9 mouse cellular contexts compared by ENCODE assay signal in genomic region chr13:63154851-63155571, GRCm38 (mm10).
DNase-seq lines count a peak whose midpoint lies in the region; ATAC-seq and TF ChIP-seq lines count a peak whose summit lies in the region.
"Had no signal": no experiment of that assay in that cellular context is flagged by ENCODE, and none has a peak within 500 bp of the region (broad histone marks: within the 10 kb centered on the region; RNA-seq: fewer than 3 reads in every experiment).

No protein-coding gene starts in this region.

- no peaks in the 10 kb centered on the region for H3K27me3 ChIP-seq in forebrain, embryonic 12.5 days
- no peaks in the 10 kb centered on the region for H3K27me3 ChIP-seq in forebrain, embryonic 11.5 days (ENCODE audit: control insufficient read depth, insufficient read depth, low read length)
- H3K27me3 ChIP-seq in midbrain, embryonic 15.5 days (replicated peaks), result no peaks in the 10 kb centered on the region
- no peaks in the 10 kb centered on the region for H3K27me3 ChIP-seq in midbrain, embryonic 11.5 days (ENCODE audit: control insufficient read depth, insufficient read depth, low read length)
- no peaks in the 10 kb centered on the region for H3K27me3 ChIP-seq in lung, embryonic 15.5 days

- no peak for TF ChIP-seq CTCF in gastrocnemius, adult 2 months (IDR thresholded peaks at IDR 0.05)

- H3K9ac ChIP-seq in forebrain, embryonic 12.5 days, result no peak overlapping the region
- H3K9ac ChIP-seq in forebrain, embryonic 11.5 days (ENCODE audit: low read length), result no peak overlapping the region
- H3K9ac ChIP-seq in midbrain, embryonic 15.5 days, result no peak overlapping the region
- no peak overlapping the region for H3K9ac ChIP-seq in midbrain, embryonic 11.5 days (ENCODE audit: low read length)
- H3K9ac ChIP-seq in lung, embryonic 15.5 days, result no peak overlapping the region

- H3K4me3 ChIP-seq in forebrain, embryonic 12.5 days (replicated peaks), result no peak overlapping the region
- no peak overlapping the region for H3K4me3 ChIP-seq in forebrain, embryonic 11.5 days (ENCODE audit: low read depth, low read length)
- no peak overlapping the region for H3K4me3 ChIP-seq in midbrain, embryonic 15.5 days
- no peak overlapping the region for H3K4me3 ChIP-seq in midbrain, embryonic 11.5 days (ENCODE audit: low read depth, low read length)
- peak overlapping the region; percentile 17; the same call in 1 of the 2 replicates for H3K4me3 ChIP-seq in gastrocnemius, adult 2 months
- H3K4me3 ChIP-seq in lung, embryonic 15.5 days, result no peak overlapping the region
- H3K4me3 ChIP-seq: left cerebral cortex, adult 2 months had no signal

- H3K4me1 ChIP-seq in forebrain, embryonic 12.5 days, result peaks cover 10% of the 10 kb centered on the region
- 0 out of 2 replicates have a peak, but pooled peaks cover 2% of the 10 kb centered on the region for H3K4me1 ChIP-seq in forebrain, embryonic 11.5 days (replicated peaks; ENCODE audit: control insufficient read depth, insufficient read depth, low read length)
- no peaks in the 10 kb centered on the region; the same call in 1 of the 2 replicates for H3K4me1 ChIP-seq in midbrain, embryonic 15.5 days
- no peaks in the 10 kb centered on the region for H3K4me1 ChIP-seq in midbrain, embryonic 11.5 days (ENCODE audit: control insufficient read depth, insufficient read depth, low read length)
- H3K4me1 ChIP-seq in lung, embryonic 15.5 days, result peaks cover 28% of the 10 kb centered on the region

- no peak for DNase-seq in forebrain, embryonic 11.5 days (ENCODE audit: low spot score)
- DNase-seq in midbrain, embryonic 11.5 days (ENCODE audit: low spot score, missing footprints), result no peak
- peak; percentile 66 for DNase-seq in gastrocnemius, adult 2 months
- no peak for DNase-seq in thymus, postnatal 4 days
- DNase-seq in urinary bladder, adult 2 months (ENCODE audit: low spot score), result no peak

- no peak overlapping the region for H3K4me2 ChIP-seq in forebrain, embryonic 12.5 days
- no peak overlapping the region for H3K4me2 ChIP-seq in forebrain, embryonic 11.5 days (ENCODE audit: low read depth, low read length, severe bottlenecking)
- H3K4me2 ChIP-seq in midbrain, embryonic 15.5 days, result no peak overlapping the region
- no peak overlapping the region for H3K4me2 ChIP-seq in midbrain, embryonic 11.5 days
- no peak overlapping the region for H3K4me2 ChIP-seq in lung, embryonic 15.5 days

- no peaks in the 10 kb centered on the region for H3K36me3 ChIP-seq in forebrain, embryonic 12.5 days (replicated peaks)
- H3K36me3 ChIP-seq in forebrain, embryonic 11.5 days (ENCODE audit: control insufficient read depth, insufficient read depth, low read length), result no peaks in the 10 kb centered on the region
- no peaks in the 10 kb centered on the region for H3K36me3 ChIP-seq in midbrain, embryonic 15.5 days (replicated peaks)
- no peaks in the 10 kb centered on the region for H3K36me3 ChIP-seq in midbrain, embryonic 11.5 days (ENCODE audit: control insufficient read depth, insufficient read depth, low read length)
- H3K36me3 ChIP-seq in lung, embryonic 15.5 days, result no peaks in the 10 kb centered on the region

- H3K27ac ChIP-seq in forebrain, embryonic 12.5 days, result peak overlapping the region; percentile 31; the same call in 1 of the 2 replicates
- no peak overlapping the region for H3K27ac ChIP-seq in forebrain, embryonic 11.5 days (ENCODE audit: low read depth, low read length)
- H3K27ac ChIP-seq in midbrain, embryonic 15.5 days, result no peak overlapping the region
- H3K27ac ChIP-seq in midbrain, embryonic 11.5 days (ENCODE audit: low read depth, low read length), result no peak overlapping the region
- H3K27ac ChIP-seq in gastrocnemius, adult 2 months, result peak overlapping the region; percentile 65
- peak overlapping the region; percentile 31; the same call in 1 of the 2 replicates for H3K27ac ChIP-seq in lung, embryonic 15.5 days
- H3K27ac ChIP-seq: left cerebral cortex, adult 2 months had no signal

- 55% methylated on average over 7 of the region's 7 CpGs for WGBS in forebrain, embryonic 12.5 days
- WGBS in forebrain, embryonic 11.5 days, result 74% methylated on average over 7 of the region's 7 CpGs
- 60% methylated on average over 7 of the region's 7 CpGs for WGBS in midbrain, embryonic 15.5 days
- 82% methylated on average over 7 of the region's 7 CpGs for WGBS in midbrain, embryonic 11.5 days
- 48% methylated on average over 7 of the region's 7 CpGs for WGBS in lung, embryonic 15.5 days

- ATAC-seq in forebrain, embryonic 12.5 days (ENCODE audit: low FRiP score), result 0 out of 2 replicates have a peak, but pooled peaks have one; percentile 20
- ATAC-seq in forebrain, embryonic 11.5 days (replicated peaks; ENCODE audit: low FRiP score), result no peak
- ATAC-seq in midbrain, embryonic 15.5 days (replicated peaks), result peak; percentile 56; the same call in 1 of the 2 replicates
- no peak for ATAC-seq in midbrain, embryonic 11.5 days (ENCODE audit: low FRiP score)
- peak; percentile 75; the same call in 1 of the 2 replicates for ATAC-seq in lung, embryonic 15.5 days (ENCODE audit: borderline replicate concordance, extremely low read depth, low FRiP score, low TSS enrichment)

- H3K9me3 ChIP-seq in forebrain, embryonic 12.5 days, result no peaks in the 10 kb centered on the region
- H3K9me3 ChIP-seq in forebrain, embryonic 11.5 days (ENCODE audit: control insufficient read depth, low read length), result no peaks in the 10 kb centered on the region
- H3K9me3 ChIP-seq in midbrain, embryonic 15.5 days, result no peaks in the 10 kb centered on the region
- no peaks in the 10 kb centered on the region for H3K9me3 ChIP-seq in midbrain, embryonic 11.5 days (ENCODE audit: control insufficient read depth, low read length)
- H3K9me3 ChIP-seq in lung, embryonic 15.5 days, result no peaks in the 10 kb centered on the region

- intact Hi-C loops in gastrocnemius, adult 2 months (cut with DNase I), result no loop called here

Comparison
In these comparisons a context has a peak if more than half of its experiments do, and no peak if none do; other contexts are left out.
1. ATAC-seq: peak in forebrain, embryonic 12.5 days (single experiment), midbrain, embryonic 15.5 days (single experiment) and lung, embryonic 15.5 days (single experiment); none in forebrain, embryonic 11.5 days (single experiment) and midbrain, embryonic 11.5 days (single experiment).
2. H3K27ac ChIP-seq: peak in forebrain, embryonic 12.5 days (single experiment), gastrocnemius, adult 2 months (single experiment) and lung, embryonic 15.5 days (single experiment); none in forebrain, embryonic 11.5 days (single experiment), midbrain, embryonic 15.5 days (single experiment) and midbrain, embryonic 11.5 days (single experiment).